Mouse (Mus musculus): ENCODE data around the gene Ciz1. TPM values are rescaled to one million over a fixed set of nuclear protein-coding genes. Genes with fewer than 3 reads are reported as not detected.
A peak's percentile ranks its signal among the peaks of the same experiment; 100 is the strongest.

Gene Ciz1
- polyA plus RNA-seq, 1 experiment from 2014 or later, result 38.4 TPM

- Histone ChIP-seq H3K9ac (ENCODE audit: low read length) (no peak overlapping the region), H3K27me3 (ENCODE audit: control insufficient read depth, insufficient read depth, low read length) (peaks cover 8% of the 10 kb centered on the region)
- 50% methylated on average over 9 of the region's 9 CpGs for WGBS
These were observed 611 bp upstream of the Ciz1 start for GRCm38 (mm10) chr2:32351471-32351961.

GRCm38 (mm10) chr2:32353007-32353542, 948 bp downstream of the Ciz1 start, which contains the start of gene Dnm1:
Dnm1 (minus strand) TSS chr2:32353338.
- ATAC-seq (replicated peaks; ENCODE audit: extremely low read depth, insufficient read depth, low FRiP score), result peak; percentile 67
- Histone ChIP-seq H3K4me3 (ENCODE audit: low read length) (peak within 1 kb of the TSS; percentile 65), H3K27ac (ENCODE audit: low read length) (no peak within 1 kb of the TSS), H3K36me3 (ENCODE audit: control insufficient read depth, insufficient read depth) (no peaks in the 10 kb centered on the region), H3K4me1 (ENCODE audit: control insufficient read depth, insufficient read depth, low read length) (peaks cover 18% of the 10 kb centered on the region), H3K9me3 (replicated peaks; ENCODE audit: control insufficient read depth, low read length) (no peaks in the 10 kb centered on the region), H3K9ac (ENCODE audit: low read length) (peak within 1 kb of the TSS; percentile 79), H3K27me3 (ENCODE audit: control insufficient read depth, insufficient read depth, low read length) (peaks cover 8% of the 10 kb centered on the region), H3K4me2 (ENCODE audit: low read depth, low read length) (peak within 1 kb of the TSS; percentile 98)
- under 1% methylated on average over 63 of the region's 63 CpGs for WGBS

More at GRCm38 (mm10) chr2:32351471-32351961, 611 bp upstream of the Ciz1 start:
- Histone ChIP-seq H3K4me1 (ENCODE audit: control insufficient read depth, insufficient read depth, low read length) (peaks cover 18% of the 10 kb centered on the region), H3K27ac (ENCODE audit: low read length) (no peak overlapping the region), H3K36me3 (ENCODE audit: control insufficient read depth, insufficient read depth) (no peaks in the 10 kb centered on the region), H3K4me2 (ENCODE audit: low read depth, low read length) (peak overlapping the region; percentile 98), H3K9me3 (replicated peaks; ENCODE audit: control insufficient read depth, low read length) (no peaks in the 10 kb centered on the region), H3K4me3 (ENCODE audit: low read length) (no peak overlapping the region; the same call in 1 of the 2 replicates)
- ATAC-seq (replicated peaks; ENCODE audit: extremely low read depth, insufficient read depth, low FRiP score), result no peak

GRCm38 (mm10) chr2:32353836-32354235, 1.7 kb downstream of the Ciz1 start:
- Histone ChIP-seq H3K9ac (ENCODE audit: low read length) (no peak overlapping the region), H3K4me2 (ENCODE audit: low read depth, low read length) (no peak overlapping the region)
- WGBS, result 58% methylated on average over 6 of the region's 6 CpGs

GRCm38 (mm10) chr2:32354336-32354895, 2.3 kb downstream of the Ciz1 start:
- H3K27me3 ChIP-seq (ENCODE audit: control insufficient read depth, insufficient read depth, low read length), result peaks cover 8% of the 10 kb centered on the region
- ATAC-seq (replicated peaks; ENCODE audit: extremely low read depth, insufficient read depth, low FRiP score), result no peak
- WGBS, result 61% methylated on average over 3 of the region's 3 CpGs
- no peak overlapping the region for H3K9ac ChIP-seq (ENCODE audit: low read length)
- no peak overlapping the region for H3K4me2 ChIP-seq (ENCODE audit: low read depth, low read length)
- no peaks in the 10 kb centered on the region for H3K36me3 ChIP-seq (ENCODE audit: control insufficient read depth, insufficient read depth)
- no peak overlapping the region for H3K27ac ChIP-seq (ENCODE audit: low read length)
- H3K4me1 ChIP-seq (ENCODE audit: control insufficient read depth, insufficient read depth, low read length), result peaks cover 18% of the 10 kb centered on the region
- H3K4me3 ChIP-seq (ENCODE audit: low read length), result no peak overlapping the region
- H3K9me3 ChIP-seq (replicated peaks; ENCODE audit: control insufficient read depth, low read length), result no peaks in the 10 kb centered on the region

More at GRCm38 (mm10) chr2:32353836-32354235, 1.7 kb downstream of the Ciz1 start:
- no peak overlapping the region for H3K4me3 ChIP-seq (ENCODE audit: low read length)
- ATAC-seq (replicated peaks; ENCODE audit: extremely low read depth, insufficient read depth, low FRiP score), result no peak
- H3K27me3 ChIP-seq (ENCODE audit: control insufficient read depth, insufficient read depth, low read length), result peaks cover 8% of the 10 kb centered on the region
- peaks cover 18% of the 10 kb centered on the region for H3K4me1 ChIP-seq (ENCODE audit: control insufficient read depth, insufficient read depth, low read length)
- H3K27ac ChIP-seq (ENCODE audit: low read length), result no peak overlapping the region
- no peaks in the 10 kb centered on the region for H3K36me3 ChIP-seq (ENCODE audit: control insufficient read depth, insufficient read depth)
- H3K9me3 ChIP-seq (replicated peaks; ENCODE audit: control insufficient read depth, low read length), result no peaks in the 10 kb centered on the region

- Histone ChIP-seq H3K27ac (ENCODE audit: low read length) (no peak overlapping the region), H3K4me1 (ENCODE audit: control insufficient read depth, insufficient read depth, low read length) (peaks cover 22% of the 10 kb centered on the region), H3K36me3 (ENCODE audit: control insufficient read depth, insufficient read depth) (no peaks in the 10 kb centered on the region), H3K9me3 (replicated peaks; ENCODE audit: control insufficient read depth, low read length) (no peaks in the 10 kb centered on the region), H3K9ac (ENCODE audit: low read length) (no peak overlapping the region), H3K27me3 (ENCODE audit: control insufficient read depth, insufficient read depth, low read length) (peaks cover 8% of the 10 kb centered on the region), H3K4me2 (ENCODE audit: low read depth, low read length) (no peak overlapping the region), H3K4me3 (ENCODE audit: low read length) (no peak overlapping the region)
- WGBS, result 47% methylated on average over 10 of the region's 10 CpGs
- no peak for ATAC-seq (replicated peaks; ENCODE audit: extremely low read depth, insufficient read depth, low FRiP score)
These were observed 4.1 kb downstream of the Ciz1 start for GRCm38 (mm10) chr2:32356216-32356615.

- Histone ChIP-seq H3K36me3 (ENCODE audit: control insufficient read depth, insufficient read depth) (no peaks in the 10 kb centered on the region), H3K9ac (ENCODE audit: low read length) (no peak overlapping the region), H3K27ac (ENCODE audit: low read length) (no peak overlapping the region), H3K9me3 (replicated peaks; ENCODE audit: control insufficient read depth, low read length) (no peaks in the 10 kb centered on the region), H3K27me3 (ENCODE audit: control insufficient read depth, insufficient read depth, low read length) (no peaks in the 10 kb centered on the region), H3K4me2 (ENCODE audit: low read depth, low read length) (no peak overlapping the region), H3K4me1 (ENCODE audit: control insufficient read depth, insufficient read depth, low read length) (peaks cover 24% of the 10 kb centered on the region), H3K4me3 (ENCODE audit: low read length) (no peak overlapping the region)
- 70% methylated on average over 3 of the region's 3 CpGs for WGBS
- no peak for ATAC-seq (replicated peaks; ENCODE audit: extremely low read depth, insufficient read depth, low FRiP score)
These were observed 5.6 kb downstream of the Ciz1 start for GRCm38 (mm10) chr2:32357710-32358109.

GRCm38 (mm10) chr2:32358381-32358780, 6.3 kb downstream of the Ciz1 start:
- no peaks in the 10 kb centered on the region for H3K27me3 ChIP-seq (ENCODE audit: control insufficient read depth, insufficient read depth, low read length)

GRCm38 (mm10) chr2:32360741-32361140, 8.6 kb downstream of the Ciz1 start:
- H3K4me3 ChIP-seq (ENCODE audit: low read length), result peak overlapping the region; percentile 53
- 8% methylated on average over 14 of the region's 14 CpGs for WGBS

More at GRCm38 (mm10) chr2:32358381-32358780, 6.3 kb downstream of the Ciz1 start:
- Histone ChIP-seq H3K9ac (ENCODE audit: low read length) (no peak overlapping the region), H3K36me3 (ENCODE audit: control insufficient read depth, insufficient read depth) (no peaks in the 10 kb centered on the region), H3K4me3 (ENCODE audit: low read length) (no peak overlapping the region), H3K4me2 (ENCODE audit: low read depth, low read length) (no peak overlapping the region), H3K9me3 (replicated peaks; ENCODE audit: control insufficient read depth, low read length) (no peaks in the 10 kb centered on the region), H3K27ac (ENCODE audit: low read length) (no peak overlapping the region), H3K4me1 (ENCODE audit: control insufficient read depth, insufficient read depth, low read length) (peaks cover 20% of the 10 kb centered on the region)
- no peak for ATAC-seq (replicated peaks; ENCODE audit: extremely low read depth, insufficient read depth, low FRiP score)
- WGBS, result 56% methylated on average over 10 of the region's 10 CpGs

GRCm38 (mm10) chr2:32361437-32361836, 9.3 kb downstream of the Ciz1 start:
- H3K4me1 ChIP-seq (ENCODE audit: control insufficient read depth, insufficient read depth, low read length), result peaks cover 13% of the 10 kb centered on the region
- no peak overlapping the region for H3K27ac ChIP-seq (ENCODE audit: low read length)
- H3K9me3 ChIP-seq (replicated peaks; ENCODE audit: control insufficient read depth, low read length), result no peaks in the 10 kb centered on the region
- H3K27me3 ChIP-seq (ENCODE audit: control insufficient read depth, insufficient read depth, low read length), result no peaks in the 10 kb centered on the region
- peak overlapping the region; percentile 86 for H3K4me2 ChIP-seq (ENCODE audit: low read depth, low read length)
- H3K4me3 ChIP-seq (ENCODE audit: low read length), result peak overlapping the region; percentile 53
- H3K36me3 ChIP-seq (ENCODE audit: control insufficient read depth, insufficient read depth), result peaks cover 6% of the 10 kb centered on the region
- peak overlapping the region; percentile 64 for H3K9ac ChIP-seq (ENCODE audit: low read length)
- WGBS, result 2% methylated on average over 24 of the region's 24 CpGs
- peak; percentile 39; the same call in 1 of the 2 replicates for ATAC-seq (replicated peaks; ENCODE audit: extremely low read depth, insufficient read depth, low FRiP score)

More at GRCm38 (mm10) chr2:32360741-32361140, 8.6 kb downstream of the Ciz1 start:
- Histone ChIP-seq H3K27ac (ENCODE audit: low read length) (peak overlapping the region; percentile 7; the same call in 1 of the 2 replicates), H3K4me2 (ENCODE audit: low read depth, low read length) (peak overlapping the region; percentile 86), H3K36me3 (ENCODE audit: control insufficient read depth, insufficient read depth) (peaks cover 4% of the 10 kb centered on the region), H3K27me3 (ENCODE audit: control insufficient read depth, insufficient read depth, low read length) (no peaks in the 10 kb centered on the region), H3K4me1 (ENCODE audit: control insufficient read depth, insufficient read depth, low read length) (peaks cover 13% of the 10 kb centered on the region), H3K9ac (ENCODE audit: low read length) (peak overlapping the region; percentile 44; the same call in 1 of the 2 replicates), H3K9me3 (replicated peaks; ENCODE audit: control insufficient read depth, low read length) (no peaks in the 10 kb centered on the region)
- ATAC-seq (replicated peaks; ENCODE audit: extremely low read depth, insufficient read depth, low FRiP score), result no peak

Data from heart, embryonic 16.5 days (tissue).